Mouse (Mus musculus): Measurements from ENCODE around the gene Apol9a. TPM values are rescaled to one million over a fixed set of nuclear protein-coding genes. Genes with fewer than 3 reads are reported as not detected.

Apol9a gene
- polyA plus RNA-seq, 1 experiment = not detected

GRCm38 (mm10) chr15:77384340-77385030, 26.4 kb downstream of the Apol9a start:
- H3K36me3 ChIP-seq (ENCODE audit: control insufficient read depth, insufficient read depth, low read length, poor library complexity, severe bottlenecking) = no peaks in the 10 kb centered on the region
- H3K27ac ChIP-seq (ENCODE audit: insufficient read depth, low read length) = no peak overlapping the region
- no peak overlapping the region for H3K9ac ChIP-seq (ENCODE audit: low read depth, poor library complexity, severe bottlenecking)
- H3K4me3 ChIP-seq (ENCODE audit: low read depth, low read length) = no peak overlapping the region
- no peaks in the 10 kb centered on the region for H3K27me3 ChIP-seq (ENCODE audit: control insufficient read depth, insufficient read depth, low read length, poor library complexity, severe bottlenecking)
- no peaks in the 10 kb centered on the region for H3K4me1 ChIP-seq (ENCODE audit: control insufficient read depth, insufficient read depth, low read length)
- H3K9me3 ChIP-seq (replicated peaks; ENCODE audit: control insufficient read depth, insufficient read depth, low read length, poor library complexity, severe bottlenecking) = no peaks in the 10 kb centered on the region
- TF ChIP-seq CTCF (IDR thresholded peaks at IDR 0.05; ENCODE audit: low read depth, low read length) (no peak), POLR2A (IDR thresholded peaks at IDR 0.05; ENCODE audit: insufficient read depth, low read length) (no peak), EP300 (IDR thresholded peaks at IDR 0.05; ENCODE audit: insufficient read depth, low read depth, low read length) (no peak)

GRCm38 (mm10) chr15:77382880-77383279, 28.1 kb downstream of the Apol9a start:
- H3K4me1 ChIP-seq (ENCODE audit: control insufficient read depth, insufficient read depth, low read length) = no peaks in the 10 kb centered on the region
- no peak overlapping the region for H3K9ac ChIP-seq (ENCODE audit: low read depth, poor library complexity, severe bottlenecking)
- H3K4me3 ChIP-seq (ENCODE audit: low read depth, low read length) = no peak overlapping the region
- TF ChIP-seq CTCF (IDR thresholded peaks at IDR 0.05; ENCODE audit: low read depth, low read length) (no peak), EP300 (IDR thresholded peaks at IDR 0.05; ENCODE audit: insufficient read depth, low read depth, low read length) (no peak), POLR2A (IDR thresholded peaks at IDR 0.05; ENCODE audit: insufficient read depth, low read length) (no peak)
- H3K27me3 ChIP-seq (ENCODE audit: control insufficient read depth, insufficient read depth, low read length, poor library complexity, severe bottlenecking) = no peaks in the 10 kb centered on the region
- H3K9me3 ChIP-seq (replicated peaks; ENCODE audit: control insufficient read depth, insufficient read depth, low read length, poor library complexity, severe bottlenecking) = no peaks in the 10 kb centered on the region
- H3K36me3 ChIP-seq (ENCODE audit: control insufficient read depth, insufficient read depth, low read length, poor library complexity, severe bottlenecking) = no peaks in the 10 kb centered on the region
- H3K27ac ChIP-seq (ENCODE audit: insufficient read depth, low read length) = no peak overlapping the region

GRCm38 (mm10) chr15:77382271-77382850, 28.6 kb downstream of the Apol9a start:
- no peak overlapping the region for H3K27ac ChIP-seq (ENCODE audit: insufficient read depth, low read length)
- no peak overlapping the region for H3K9ac ChIP-seq (ENCODE audit: low read depth, poor library complexity, severe bottlenecking)
- no peaks in the 10 kb centered on the region for H3K27me3 ChIP-seq (ENCODE audit: control insufficient read depth, insufficient read depth, low read length, poor library complexity, severe bottlenecking)
- H3K9me3 ChIP-seq (replicated peaks; ENCODE audit: control insufficient read depth, insufficient read depth, low read length, poor library complexity, severe bottlenecking) = no peaks in the 10 kb centered on the region
- H3K4me1 ChIP-seq (ENCODE audit: control insufficient read depth, insufficient read depth, low read length) = no peaks in the 10 kb centered on the region
- no peak overlapping the region for H3K4me3 ChIP-seq (ENCODE audit: low read depth, low read length)
- H3K36me3 ChIP-seq (ENCODE audit: control insufficient read depth, insufficient read depth, low read length, poor library complexity, severe bottlenecking) = no peaks in the 10 kb centered on the region
- no peak for TF ChIP-seq CTCF (IDR thresholded peaks at IDR 0.05; ENCODE audit: low read depth, low read length)
- TF ChIP-seq POLR2A (IDR thresholded peaks at IDR 0.05; ENCODE audit: insufficient read depth, low read length) = no peak
- no peak for TF ChIP-seq EP300 (IDR thresholded peaks at IDR 0.05; ENCODE audit: insufficient read depth, low read depth, low read length)

GRCm38 (mm10) chr15:77381481-77381880, 29.5 kb downstream of the Apol9a start:
- no peaks in the 10 kb centered on the region for H3K36me3 ChIP-seq (ENCODE audit: control insufficient read depth, insufficient read depth, low read length, poor library complexity, severe bottlenecking)
- no peak overlapping the region for H3K9ac ChIP-seq (ENCODE audit: low read depth, poor library complexity, severe bottlenecking)
- H3K4me3 ChIP-seq (ENCODE audit: low read depth, low read length) = no peak overlapping the region
- no peaks in the 10 kb centered on the region for H3K27me3 ChIP-seq (ENCODE audit: control insufficient read depth, insufficient read depth, low read length, poor library complexity, severe bottlenecking)
- H3K27ac ChIP-seq (ENCODE audit: insufficient read depth, low read length) = no peak overlapping the region
- H3K4me1 ChIP-seq (ENCODE audit: control insufficient read depth, insufficient read depth, low read length) = no peaks in the 10 kb centered on the region
- TF ChIP-seq EP300 (IDR thresholded peaks at IDR 0.05; ENCODE audit: insufficient read depth, low read depth, low read length) (no peak), POLR2A (IDR thresholded peaks at IDR 0.05; ENCODE audit: insufficient read depth, low read length) (no peak), CTCF (IDR thresholded peaks at IDR 0.05; ENCODE audit: low read depth, low read length) (no peak)
- no peaks in the 10 kb centered on the region for H3K9me3 ChIP-seq (replicated peaks; ENCODE audit: control insufficient read depth, insufficient read depth, low read length, poor library complexity, severe bottlenecking)

- no peak overlapping the region for H3K9ac ChIP-seq (ENCODE audit: low read depth, poor library complexity, severe bottlenecking)
- H3K27me3 ChIP-seq (ENCODE audit: control insufficient read depth, insufficient read depth, low read length, poor library complexity, severe bottlenecking) = no peaks in the 10 kb centered on the region
- H3K4me1 ChIP-seq (ENCODE audit: control insufficient read depth, insufficient read depth, low read length) = no peaks in the 10 kb centered on the region
- H3K9me3 ChIP-seq (replicated peaks; ENCODE audit: control insufficient read depth, insufficient read depth, low read length, poor library complexity, severe bottlenecking) = no peaks in the 10 kb centered on the region
- TF ChIP-seq EP300 (IDR thresholded peaks at IDR 0.05; ENCODE audit: insufficient read depth, low read depth, low read length) (no peak), CTCF (IDR thresholded peaks at IDR 0.05; ENCODE audit: low read depth, low read length) (no peak), POLR2A (IDR thresholded peaks at IDR 0.05; ENCODE audit: insufficient read depth, low read length) (no peak)
- no peak overlapping the region for H3K4me3 ChIP-seq (ENCODE audit: low read depth, low read length)
- no peaks in the 10 kb centered on the region for H3K36me3 ChIP-seq (ENCODE audit: control insufficient read depth, insufficient read depth, low read length, poor library complexity, severe bottlenecking)
- no peak overlapping the region for H3K27ac ChIP-seq (ENCODE audit: insufficient read depth, low read length)
These were observed 31.0 kb downstream of the Apol9a start for GRCm38 (mm10) chr15:77379921-77380320.

- TF ChIP-seq EP300 (IDR thresholded peaks at IDR 0.05; ENCODE audit: insufficient read depth, low read depth, low read length) (no peak), POLR2A (IDR thresholded peaks at IDR 0.05; ENCODE audit: insufficient read depth, low read length) (no peak), CTCF (IDR thresholded peaks at IDR 0.05; ENCODE audit: low read depth, low read length) (no peak)
- H3K9me3 ChIP-seq (replicated peaks; ENCODE audit: control insufficient read depth, insufficient read depth, low read length, poor library complexity, severe bottlenecking) = no peaks in the 10 kb centered on the region
- H3K4me1 ChIP-seq (ENCODE audit: control insufficient read depth, insufficient read depth, low read length) = no peaks in the 10 kb centered on the region
- no peaks in the 10 kb centered on the region for H3K27me3 ChIP-seq (ENCODE audit: control insufficient read depth, insufficient read depth, low read length, poor library complexity, severe bottlenecking)
- H3K36me3 ChIP-seq (ENCODE audit: control insufficient read depth, insufficient read depth, low read length, poor library complexity, severe bottlenecking) = no peaks in the 10 kb centered on the region
- H3K9ac ChIP-seq (ENCODE audit: low read depth, poor library complexity, severe bottlenecking) = no peak overlapping the region
- H3K4me3 ChIP-seq (ENCODE audit: low read depth, low read length) = no peak overlapping the region
- H3K27ac ChIP-seq (ENCODE audit: insufficient read depth, low read length) = no peak overlapping the region
These were observed 33.5 kb downstream of the Apol9a start for GRCm38 (mm10) chr15:77377419-77377818.
